Mouse (Mus musculus) urinary bladder, adult 2 months (tissue): ENCODE data around the gene Ccdc3. TPM values are rescaled to one million over a fixed set of nuclear protein-coding genes. Genes with fewer than 3 reads are reported as not detected.
"Not testable (repeated sequence)": the region's sequence is repeated elsewhere in the genome, so short reads cannot be mapped to it uniquely, and the experiment has no call there.

ENCODE experiments used
- DNase-seq: peaks from one replicate; pipeline ENCODE4 v3.0.0; 2022; ENCODE audit warnings: low spot score
- polyA plus RNA-seq: library from polyadenylated mRNA; depleted of rRNA; stranded (reverse); fragments of >200 nt; gene quantifications from 2 replicates; pipeline ENCODE4 v1.2.3, GENCODE M21; 2012; rRNA removed

Ccdc3 gene
- polyA plus RNA-seq: 33.4 and 51.8 TPM in 2 replicates

GRCm38 (mm10) chr2:5137500-5138286 lies at the start of gene Ccdc3:
Gene Ccdc3 (plus strand): TSS chr2:5137776.
- peak; percentile 58 for DNase-seq

GRCm38 (mm10) chr2:5090385-5090784 lies 47.2 kb upstream of the Ccdc3 start:
- DNase-seq: not testable (repeated sequence)

GRCm38 (mm10) chr2:5094876-5095275 lies 42.7 kb upstream of the Ccdc3 start:
- no peak for DNase-seq

- no peak for DNase-seq
Measured at GRCm38 (mm10) chr2:5095316-5095715, 42.3 kb upstream of the Ccdc3 start.

- DNase-seq: no peak
Measured at GRCm38 (mm10) chr2:5097786-5098445, 39.7 kb upstream of the Ccdc3 start.

GRCm38 (mm10) chr2:5099176-5099575 lies 38.4 kb upstream of the Ccdc3 start:
- no peak for DNase-seq

- DNase-seq: no peak
Measured at GRCm38 (mm10) chr2:5101743-5102245, 35.8 kb upstream of the Ccdc3 start.

- DNase-seq: no peak
Measured at GRCm38 (mm10) chr2:5102891-5103290, 34.7 kb upstream of the Ccdc3 start.

GRCm38 (mm10) chr2:5112785-5113291 lies 24.7 kb upstream of the Ccdc3 start:
- no peak for DNase-seq

- DNase-seq: no peak
Measured at GRCm38 (mm10) chr2:5114386-5114785, 23.2 kb upstream of the Ccdc3 start.

GRCm38 (mm10) chr2:5116856-5117532 lies 20.6 kb upstream of the Ccdc3 start:
- no peak for DNase-seq

- no peak for DNase-seq
Measured at GRCm38 (mm10) chr2:5125506-5125905, 12.1 kb upstream of the Ccdc3 start.

- DNase-seq: no peak
Measured at GRCm38 (mm10) chr2:5127369-5127768, 10.2 kb upstream of the Ccdc3 start.

- DNase-seq: no peak
Measured at GRCm38 (mm10) chr2:5129099-5129498, 8.5 kb upstream of the Ccdc3 start.

- no peak for DNase-seq
Measured at GRCm38 (mm10) chr2:5132046-5132445, 5.5 kb upstream of the Ccdc3 start.

- DNase-seq: no peak
Measured at GRCm38 (mm10) chr2:5134959-5135743, 2.4 kb upstream of the Ccdc3 start.

- no peak for DNase-seq
Measured at GRCm38 (mm10) chr2:5139961-5140360, 2.4 kb downstream of the Ccdc3 start.

GRCm38 (mm10) chr2:5144446-5144845 lies 6.9 kb downstream of the Ccdc3 start:
- DNase-seq: no peak

- no peak for DNase-seq
Measured at GRCm38 (mm10) chr2:5147907-5148306, 10.3 kb downstream of the Ccdc3 start.

GRCm38 (mm10) chr2:5154711-5155110 lies 17.1 kb downstream of the Ccdc3 start:
- no peak for DNase-seq

- no peak for DNase-seq
Measured at GRCm38 (mm10) chr2:5160236-5160848, 22.8 kb downstream of the Ccdc3 start.
